Mouse (Mus musculus): ENCODE measurements at regions not wholly inside any gene's neighbourhood (a gene's known extent, or its start where the extent isn't known, plus 50 kb on each side); places are given as distances from the start of the nearest gene placed in this dataset.

DNA sequence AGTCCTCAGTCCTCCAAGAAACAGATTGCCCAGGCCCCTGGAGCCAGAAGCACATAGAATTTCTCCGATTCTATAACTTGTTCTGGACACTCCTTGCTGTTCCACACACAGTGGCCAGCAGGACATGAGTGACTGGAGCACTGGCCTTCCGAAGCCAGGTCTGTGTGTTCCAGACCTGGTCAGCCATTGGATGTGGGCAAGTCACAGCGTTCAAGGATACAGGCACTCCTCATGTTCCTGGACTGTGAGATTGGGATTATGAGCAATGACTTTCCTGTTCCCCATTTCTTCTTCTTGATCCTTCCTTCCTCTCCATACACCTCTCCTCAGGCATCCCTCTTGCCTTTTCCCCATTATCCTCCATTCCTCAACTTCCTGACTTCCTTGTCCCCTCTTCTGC, 281.8 kb upstream of the Gjb5 start:
- in situ Hi-C loops (cut with MseI, MboI) = no loop called here

DNA sequence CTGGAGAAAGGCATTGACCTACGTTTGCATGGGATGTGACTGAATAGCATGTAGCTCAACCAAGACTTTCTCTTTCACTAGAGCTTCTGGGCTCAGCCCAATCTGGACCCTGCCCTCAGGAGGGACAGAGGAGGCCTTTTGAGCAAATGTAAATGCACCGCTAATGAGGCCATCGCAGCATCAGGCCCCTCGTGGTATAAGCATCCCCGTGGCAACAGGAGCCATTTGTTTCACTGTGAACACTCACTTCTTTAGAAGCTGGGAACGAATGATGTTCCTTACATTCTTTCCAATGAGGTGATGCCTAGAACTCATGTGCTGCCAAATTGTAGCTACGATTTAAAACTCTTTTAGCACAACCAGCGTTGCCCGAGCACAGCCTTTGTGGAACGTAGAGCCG, 279.0 kb upstream of the Gjb5 start:
- in situ Hi-C loops (cut with MseI, MboI) = no loop called here

DNA sequence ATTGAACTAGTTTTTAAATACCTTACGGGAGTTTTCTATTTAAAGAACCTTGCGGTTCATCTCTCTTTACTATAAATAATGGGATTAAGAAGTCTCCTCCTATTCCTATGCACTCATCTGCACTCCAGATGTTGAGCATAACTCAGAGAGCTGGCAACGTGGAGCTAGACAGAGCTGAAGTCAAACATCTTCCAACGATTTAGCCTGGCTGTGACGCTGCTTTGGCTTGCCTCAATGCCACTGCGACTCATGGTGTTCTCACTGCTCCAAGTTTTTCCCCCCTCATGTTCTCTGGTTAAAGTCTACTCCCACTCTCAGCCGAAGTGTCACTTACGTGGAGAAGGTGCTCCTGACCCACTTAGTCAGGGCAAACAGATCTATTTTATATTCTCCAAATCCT, 277.3 kb upstream of the Gjb5 start:
- in situ Hi-C loops (cut with MseI, MboI) = no loop called here

DNA sequence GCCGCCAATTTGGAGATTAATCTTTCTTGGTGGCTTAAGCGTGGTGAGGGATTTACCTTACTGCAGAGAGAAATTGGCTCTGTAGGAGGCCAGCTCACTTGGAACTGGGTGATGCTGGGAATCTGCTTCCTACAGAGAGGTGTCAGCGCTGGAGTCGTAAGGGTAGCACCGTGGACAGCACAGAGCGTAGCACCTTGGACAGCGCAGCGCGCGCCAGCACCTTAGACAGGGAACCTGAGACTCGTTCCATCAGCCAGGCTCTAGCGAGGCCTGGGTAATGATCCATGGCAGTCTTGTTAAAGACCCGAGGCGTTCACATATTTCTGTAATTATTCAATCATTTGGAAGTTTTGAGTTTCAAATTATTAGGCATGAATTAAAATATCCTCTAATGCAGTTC, 261.9 kb upstream of the Gjb5 start:
- in situ Hi-C loops (cut with MseI, MboI) = no loop called here

DNA sequence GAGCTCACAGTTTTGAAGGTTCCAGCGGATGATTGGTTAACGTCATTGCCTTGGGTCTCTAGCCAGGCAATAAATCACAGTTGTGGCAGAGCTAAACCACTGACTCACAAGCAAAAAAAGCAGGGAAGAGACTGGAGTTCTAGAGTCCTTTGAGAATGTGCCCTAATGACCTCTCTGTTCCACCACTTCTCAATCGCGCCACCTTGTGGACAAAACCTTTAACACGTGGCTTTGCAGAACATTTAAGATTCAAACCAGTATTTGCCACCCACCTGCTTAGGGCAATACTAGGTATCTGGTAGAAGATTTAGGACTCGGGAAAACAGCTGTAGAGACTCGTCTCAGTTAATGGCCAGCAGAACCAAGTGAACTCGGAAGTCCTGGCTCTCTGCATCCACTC, 254.8 kb upstream of the Gjb5 start:
- in situ Hi-C loops (cut with MseI, MboI) = no loop called here

DNA sequence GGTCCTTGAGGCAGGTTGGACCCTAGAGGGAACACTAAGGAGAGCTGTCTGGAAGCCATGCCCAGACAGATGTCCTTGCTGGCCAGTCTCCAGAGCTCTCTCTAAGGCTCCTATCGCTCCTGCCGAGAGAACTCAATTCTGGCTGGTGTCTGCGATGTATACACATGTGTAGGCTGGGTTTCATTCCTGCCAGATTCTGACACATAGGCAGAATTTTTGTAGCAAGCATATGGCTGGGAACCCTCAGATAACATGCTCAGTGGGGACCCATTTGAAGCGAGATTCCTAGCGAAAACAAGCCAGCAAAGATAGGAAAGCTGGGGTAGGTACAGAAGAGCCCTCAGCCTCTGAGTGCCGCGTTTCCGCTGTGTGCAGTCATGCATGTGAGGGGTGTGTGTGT, 242.9 kb upstream of the Gjb5 start:
- in situ Hi-C loops (cut with MseI, MboI) = no loop called here

DNA sequence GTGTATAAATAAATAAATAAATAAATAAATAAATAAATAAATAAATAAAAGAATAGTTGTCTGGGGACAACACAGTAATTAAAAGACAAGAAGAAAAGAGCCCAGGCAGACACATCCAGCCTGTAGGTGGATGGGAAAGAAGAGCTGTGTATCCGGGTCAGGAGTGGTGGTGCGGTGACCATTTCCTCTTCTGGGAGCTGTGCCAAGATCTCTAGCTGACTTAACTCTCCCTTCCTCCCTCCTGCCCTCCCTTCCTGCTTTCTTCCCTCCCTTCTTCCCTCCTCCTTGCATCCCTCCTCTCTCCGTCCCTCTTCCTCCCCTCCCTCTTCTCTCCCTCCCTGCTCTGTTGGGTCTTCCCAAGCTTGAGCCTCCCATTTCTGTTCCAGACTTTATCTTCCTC, 240.6 kb upstream of the Gjb5 start:
- in situ Hi-C loops (cut with MseI, MboI) = no loop called here

DNA sequence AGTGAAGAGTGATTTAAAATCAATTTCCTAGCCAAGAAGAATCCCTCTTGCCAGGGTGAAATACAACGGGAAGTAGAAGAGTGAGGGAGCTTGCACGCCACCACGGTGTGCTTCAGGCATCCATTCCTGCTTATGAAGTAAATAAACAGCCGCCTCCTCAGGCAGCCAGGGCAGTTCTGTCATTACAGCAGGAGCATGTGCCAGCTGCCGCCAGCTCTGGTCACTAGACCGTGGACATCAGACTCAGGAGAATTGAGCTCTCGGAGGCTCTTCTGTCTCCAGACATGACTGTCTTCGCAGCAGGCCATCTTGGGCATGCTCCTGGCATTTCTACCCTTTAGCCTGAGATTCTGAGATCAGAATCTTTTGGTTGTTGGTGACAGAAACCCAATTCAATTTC, 236.1 kb upstream of the Gjb5 start:
- in situ Hi-C loops (cut with MseI, MboI) = no loop called here

DNA sequence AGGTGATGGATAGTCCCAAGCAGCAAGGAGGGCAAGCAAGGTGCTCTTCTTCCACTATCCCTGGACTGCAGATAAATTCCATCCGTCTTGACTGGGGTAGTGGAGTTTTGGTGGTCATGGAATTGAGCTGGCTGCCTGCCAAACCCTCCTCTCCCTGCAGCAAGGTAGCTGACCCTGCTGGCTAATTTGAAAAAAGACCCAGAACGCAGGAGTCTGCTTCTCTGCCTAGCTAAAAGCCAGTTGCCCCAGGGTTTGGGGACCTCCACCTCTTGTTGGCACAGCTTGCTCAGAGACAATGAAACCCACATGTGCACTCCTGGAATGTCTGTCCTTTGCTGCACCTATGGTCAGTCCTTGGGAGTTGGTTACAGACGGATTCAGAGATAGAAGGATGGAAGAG, 233.6 kb upstream of the Gjb5 start:
- in situ Hi-C loops (cut with MseI, MboI) = no loop called here

DNA sequence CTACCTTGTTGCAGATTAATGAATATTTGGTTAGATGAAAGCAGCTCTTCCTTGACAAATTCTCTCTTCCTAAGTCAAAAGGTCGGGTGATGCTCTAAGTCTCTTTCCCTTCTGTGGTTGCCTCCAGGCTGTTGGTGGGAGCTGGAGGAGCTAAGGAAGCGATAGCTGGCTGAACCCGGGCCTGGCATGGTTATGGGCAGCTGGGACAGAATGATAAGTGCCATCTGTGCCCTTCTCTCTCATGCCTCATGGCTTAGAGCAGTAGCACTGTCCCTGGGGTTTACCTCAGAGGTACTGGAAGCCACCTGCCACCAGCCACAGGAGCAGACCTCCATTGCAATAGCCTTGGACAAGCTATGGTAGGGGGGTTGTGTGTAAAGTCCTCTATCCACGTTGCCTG, 228.8 kb upstream of the Gjb5 start:
- in situ Hi-C loops (cut with MseI, MboI) = no loop called here

DNA sequence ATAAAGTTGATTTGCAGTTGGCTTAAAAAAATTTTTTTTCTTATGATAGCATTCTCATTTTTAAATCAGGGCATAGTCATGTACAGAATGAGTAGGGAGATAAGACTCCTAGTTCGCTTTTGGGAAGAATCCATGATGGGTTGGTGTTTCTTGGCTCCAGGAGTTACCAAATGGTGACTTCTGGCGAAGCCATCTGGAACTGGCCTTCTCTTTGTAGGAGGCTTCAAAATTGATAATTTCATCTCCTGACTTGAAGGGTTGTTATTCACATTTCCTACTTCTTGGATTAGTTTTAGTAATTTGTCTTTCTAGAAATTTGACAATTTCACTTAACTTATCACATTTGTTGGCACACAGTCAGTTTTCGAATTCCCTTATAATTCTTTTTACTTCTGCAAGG, 218.5 kb upstream of the Gjb5 start:
- in situ Hi-C loops (cut with MseI, MboI) = no loop called here

DNA sequence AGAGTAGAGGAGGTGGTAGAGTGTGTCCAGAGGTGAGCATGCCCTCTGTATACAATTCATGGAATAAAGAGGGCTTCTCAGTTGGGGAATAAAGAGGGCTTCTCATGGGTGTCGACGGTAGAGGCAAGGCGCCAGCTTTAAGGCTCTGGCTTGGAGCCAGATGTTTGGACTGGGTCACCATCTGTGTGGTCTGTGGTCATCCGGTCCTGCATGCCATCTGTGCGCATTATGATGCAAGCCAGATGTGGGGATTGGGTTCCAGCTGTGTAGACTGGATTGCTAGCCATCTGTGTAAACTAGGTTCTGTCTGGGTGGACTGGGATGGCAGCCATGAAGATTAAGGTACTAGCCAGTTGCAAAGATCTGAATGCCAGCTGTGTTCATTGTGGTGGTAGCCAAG, 204.6 kb upstream of the Gjb5 start:
- in situ Hi-C loops (cut with MseI, MboI) = no loop called here

DNA sequence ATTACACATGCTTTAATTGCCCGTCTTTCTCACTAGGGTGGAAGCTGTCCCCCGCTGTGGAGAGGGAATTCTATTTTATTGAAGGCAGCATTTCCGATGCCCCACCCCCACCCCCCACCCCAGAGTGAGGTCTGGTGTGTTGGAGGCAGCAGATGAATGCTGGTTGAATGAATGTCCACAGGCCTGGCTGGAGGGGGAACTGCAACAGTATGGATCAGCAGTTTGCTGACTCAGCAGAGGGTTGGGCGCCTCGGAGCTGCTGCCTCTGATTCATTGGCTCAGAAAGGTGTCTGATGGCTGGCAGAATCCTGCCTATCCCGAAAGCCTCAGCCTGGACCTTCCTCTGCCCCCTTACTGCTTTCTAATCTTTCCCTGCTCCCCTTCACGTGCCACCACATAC, 200.6 kb upstream of the Gjb5 start:
- in situ Hi-C loops (cut with MseI, MboI) = no loop called here

DNA sequence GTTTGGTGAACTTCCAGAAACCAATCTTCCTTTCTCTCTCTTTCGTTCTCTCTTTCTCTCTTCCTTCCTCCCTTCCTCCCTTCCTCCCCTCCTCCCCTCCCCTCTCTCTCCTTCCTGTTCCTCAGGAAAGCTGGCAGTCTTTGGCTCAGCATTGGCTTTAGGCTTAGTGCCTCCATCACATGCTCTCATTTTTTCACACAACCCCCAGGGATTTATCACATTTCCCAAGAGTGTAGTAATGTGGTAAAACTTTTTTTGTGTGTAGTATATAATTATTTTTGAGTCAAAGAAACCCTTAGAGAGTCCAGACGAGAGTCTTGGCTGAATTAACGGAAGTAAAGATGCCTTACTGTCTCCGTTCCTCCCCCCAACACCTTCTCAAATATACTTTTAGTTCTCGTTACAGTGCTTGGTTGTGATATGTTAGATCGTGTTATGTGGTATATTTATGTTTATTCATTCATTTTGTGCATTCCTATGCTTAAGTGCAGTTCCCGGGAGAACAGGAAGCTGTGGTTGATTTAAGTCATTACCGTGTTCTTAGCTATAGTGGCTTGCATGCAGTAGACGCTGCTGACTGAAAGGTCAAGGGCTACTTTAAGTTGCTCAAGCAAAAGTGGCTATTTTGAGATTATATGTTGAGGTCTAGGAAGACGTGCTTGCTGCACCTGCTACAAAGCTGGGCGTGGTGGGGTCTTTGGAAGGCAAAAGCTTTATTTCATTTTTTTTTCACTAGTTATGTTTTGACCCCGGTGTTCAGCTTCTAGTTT, 194.7 kb upstream of the Gjb5 start:
- in situ Hi-C loops (cut with MseI, MboI) = no loop called here

DNA sequence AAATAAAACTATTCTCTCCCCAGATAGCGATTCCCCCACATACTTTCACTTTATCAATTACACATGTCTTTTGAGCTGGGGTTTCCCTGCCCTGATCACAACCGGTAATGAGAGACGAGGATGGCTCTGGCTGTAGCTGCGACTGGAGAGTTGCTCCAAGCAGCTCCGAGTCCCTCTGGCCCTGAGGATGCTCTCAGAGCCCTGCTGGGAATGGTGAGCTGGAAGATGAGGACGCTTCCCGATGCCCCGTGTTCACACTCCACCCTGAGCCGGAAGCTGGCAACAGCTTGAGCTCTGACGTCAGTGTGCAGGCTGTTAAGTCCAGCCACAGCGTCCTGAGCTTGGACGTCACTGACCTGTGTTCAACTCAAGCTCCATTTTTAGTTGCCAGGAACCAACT, 191.6 kb upstream of the Gjb5 start:
- in situ Hi-C loops (cut with MseI, MboI) = no loop called here

DNA sequence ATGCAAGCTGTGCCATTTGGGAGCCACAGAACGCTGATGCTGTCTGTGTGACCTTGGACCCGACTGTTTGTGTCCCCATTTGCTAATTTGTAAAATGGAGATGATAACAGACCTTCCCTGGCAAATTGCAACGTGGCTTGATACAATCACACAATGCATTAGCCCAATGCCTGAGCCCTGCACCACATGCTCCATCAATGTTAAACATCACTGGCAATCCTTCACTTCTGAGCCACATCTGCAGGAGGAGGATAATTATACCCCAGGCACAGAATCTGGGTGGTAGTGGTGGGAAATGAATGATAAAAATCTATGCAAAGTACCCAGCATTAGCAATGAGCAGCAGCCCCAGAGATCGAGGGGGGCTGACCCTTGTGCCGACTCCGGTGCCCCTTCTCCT, 191.0 kb upstream of the Gjb5 start:
- in situ Hi-C loops (cut with MseI, MboI) = no loop called here

DNA sequence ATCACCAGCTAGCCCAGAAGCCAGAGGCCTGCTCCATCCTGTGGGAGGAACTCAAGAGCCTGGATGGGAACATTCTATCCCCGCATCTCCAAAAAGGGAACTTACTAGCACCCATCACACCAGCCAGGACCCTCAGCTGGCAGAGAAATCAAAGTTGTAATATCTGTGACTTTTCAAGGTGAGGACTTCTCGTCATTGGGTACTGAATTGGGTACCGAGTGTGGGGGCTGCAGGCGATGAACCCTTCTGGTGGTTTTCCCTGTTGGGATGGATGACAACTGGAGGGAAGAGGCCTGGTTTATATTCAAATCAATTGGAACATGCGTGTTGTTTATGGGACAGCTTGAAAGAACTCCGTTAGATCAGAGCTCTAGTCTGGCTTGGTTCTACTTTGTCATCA, 187.1 kb upstream of the Gjb5 start:
- in situ Hi-C loops (cut with MseI, MboI) = no loop called here

DNA sequence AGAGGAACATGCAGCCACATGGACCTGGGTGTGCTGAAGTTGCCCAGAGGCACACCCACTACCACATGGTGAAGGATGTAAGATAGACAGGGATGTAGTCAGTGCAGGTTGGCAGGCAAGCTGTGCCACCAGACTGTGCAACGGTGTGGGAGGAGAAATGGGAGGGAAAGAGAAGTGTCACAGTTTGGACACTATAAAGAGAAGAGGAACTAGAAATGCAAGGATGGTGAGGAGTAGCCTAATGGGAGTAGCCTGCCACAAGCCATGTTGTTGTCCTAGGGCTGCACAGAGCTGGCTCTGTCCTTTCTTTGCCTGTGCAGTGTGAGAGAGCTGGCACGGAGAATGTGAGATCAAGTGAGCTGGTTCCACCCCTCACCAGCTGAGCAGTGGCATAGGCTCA, 185.3 kb upstream of the Gjb5 start:
- in situ Hi-C loops (cut with MseI, MboI) = no loop called here

DNA sequence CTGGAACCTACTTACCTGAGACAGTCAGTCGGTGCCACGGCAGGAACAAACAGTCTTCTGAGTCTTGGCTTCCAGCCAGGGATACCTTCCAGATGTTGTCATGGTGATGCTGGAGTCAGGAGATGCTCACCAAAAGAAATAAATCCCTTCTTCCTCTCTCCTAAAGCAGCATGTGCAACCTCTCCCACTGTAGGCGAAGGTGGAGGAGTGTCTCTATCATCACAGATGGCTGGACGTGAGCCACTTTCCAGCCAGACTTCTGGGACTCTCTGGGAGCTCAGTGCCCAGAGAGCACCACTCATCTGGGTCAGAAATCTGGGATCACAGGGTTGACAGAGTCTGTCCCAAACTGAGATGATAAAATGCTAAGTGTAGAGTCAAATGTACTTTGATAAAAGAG, 184.8 kb upstream of the Gjb5 start:
- in situ Hi-C loops (cut with MseI, MboI) = no loop called here

DNA sequence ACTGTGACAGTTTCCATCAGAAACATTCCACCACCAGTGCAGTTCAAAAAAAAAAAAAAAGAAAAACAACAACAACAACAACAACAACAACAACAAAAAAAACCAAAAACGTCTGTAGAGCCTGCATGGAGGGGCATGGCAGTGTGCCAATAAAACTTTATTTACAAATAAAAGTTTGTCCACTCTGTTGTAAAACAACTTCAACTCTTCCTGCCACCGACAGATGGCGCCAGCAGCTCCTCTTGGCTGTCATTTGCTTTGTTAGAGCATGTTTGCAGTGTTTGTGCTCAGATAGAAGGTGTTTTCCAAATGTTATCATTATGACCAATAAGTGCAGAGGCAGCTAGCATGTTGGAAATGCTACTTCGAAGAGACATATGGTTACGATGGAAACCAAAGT, 179.0 kb upstream of the Gjb5 start:
- in situ Hi-C loops (cut with MseI, MboI) = no loop called here

DNA sequence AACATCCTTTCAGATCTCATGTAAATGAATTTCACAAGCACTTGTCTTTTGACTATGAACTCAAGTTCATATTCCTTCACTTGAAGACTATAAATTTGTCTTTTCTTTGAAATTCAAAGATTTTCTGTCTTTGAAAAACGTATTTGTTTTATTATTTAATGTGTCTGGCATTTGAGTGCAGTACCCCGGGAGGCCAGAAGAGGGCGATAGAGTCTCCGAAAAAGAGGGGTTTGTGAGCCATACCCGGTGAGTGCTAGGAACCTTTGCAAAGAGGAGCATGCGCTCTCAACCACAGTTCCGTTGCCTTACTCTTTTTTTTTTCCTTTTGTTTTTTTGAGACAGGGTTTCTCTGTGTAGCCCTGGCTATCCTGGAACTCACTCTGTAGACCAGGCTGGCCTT, 177.6 kb upstream of the Gjb5 start:
- in situ Hi-C loops (cut with MseI, MboI) = no loop called here

DNA sequence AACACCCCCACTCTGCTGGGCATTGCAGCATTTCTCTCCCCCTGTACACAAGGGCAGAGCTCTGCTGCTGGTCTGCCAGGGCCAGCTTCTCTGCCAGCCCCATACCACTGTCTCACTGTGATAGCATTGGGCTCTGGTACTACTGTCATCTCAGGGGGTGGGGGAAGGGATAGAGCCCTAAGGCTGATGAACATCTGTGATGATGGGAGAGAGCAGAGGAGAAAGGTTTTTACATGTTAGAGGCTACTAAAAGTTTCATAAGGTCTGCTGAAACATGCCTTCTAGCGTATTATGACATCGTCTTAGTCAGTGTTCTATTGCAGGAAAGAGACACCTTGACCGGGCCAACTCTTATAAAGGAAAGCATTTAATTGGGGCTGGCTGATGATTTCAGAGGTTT, 176.4 kb upstream of the Gjb5 start:
- in situ Hi-C loops (cut with MseI, MboI) = no loop called here

DNA sequence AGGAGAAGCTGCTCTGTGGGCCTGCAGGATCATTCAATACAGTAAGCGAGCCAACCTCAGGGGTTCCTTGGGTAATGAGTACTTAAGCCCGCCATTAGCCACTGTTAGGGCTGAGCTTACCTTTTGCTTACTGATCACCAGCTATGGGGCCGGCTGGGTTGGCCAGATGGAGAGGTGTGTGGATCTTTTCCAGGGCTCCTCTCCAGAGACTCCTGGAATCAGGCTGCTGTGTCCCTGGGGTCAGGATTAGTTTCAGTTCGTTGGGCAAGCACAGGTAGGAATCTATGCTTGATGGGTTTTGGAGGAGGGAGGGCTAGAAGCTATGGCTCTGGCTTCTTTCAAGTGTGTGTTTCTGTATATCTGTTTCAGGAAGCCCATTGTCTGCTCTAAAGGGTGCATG, 175.7 kb upstream of the Gjb5 start:
- in situ Hi-C loops (cut with MseI, MboI) = no loop called here

DNA sequence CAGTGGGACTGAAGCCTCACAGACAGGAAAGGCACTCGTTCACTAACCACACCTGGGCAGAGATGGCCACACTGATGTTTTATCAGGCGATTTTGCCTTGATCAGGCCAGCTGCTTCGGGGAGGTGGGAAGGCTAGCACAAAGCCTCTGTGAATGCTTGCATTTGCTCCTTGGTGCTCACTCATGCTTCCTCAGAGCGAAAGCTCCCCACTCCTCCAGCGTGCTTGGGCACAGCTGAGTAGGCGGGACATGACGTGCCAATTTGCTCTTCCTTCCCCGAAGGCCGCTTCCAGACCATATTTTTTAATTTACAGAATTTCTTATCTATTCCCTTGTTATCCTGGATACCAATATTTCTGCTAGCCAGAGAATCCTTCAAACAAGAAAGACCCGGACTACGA, 172.8 kb upstream of the Gjb5 start:
- in situ Hi-C loops (cut with MseI, MboI) = no loop called here

Measured in mouse trophoblast stem cell (cell line).